ENCODE assay signal across 29 mouse cellular contexts in the genomic region with DNA sequence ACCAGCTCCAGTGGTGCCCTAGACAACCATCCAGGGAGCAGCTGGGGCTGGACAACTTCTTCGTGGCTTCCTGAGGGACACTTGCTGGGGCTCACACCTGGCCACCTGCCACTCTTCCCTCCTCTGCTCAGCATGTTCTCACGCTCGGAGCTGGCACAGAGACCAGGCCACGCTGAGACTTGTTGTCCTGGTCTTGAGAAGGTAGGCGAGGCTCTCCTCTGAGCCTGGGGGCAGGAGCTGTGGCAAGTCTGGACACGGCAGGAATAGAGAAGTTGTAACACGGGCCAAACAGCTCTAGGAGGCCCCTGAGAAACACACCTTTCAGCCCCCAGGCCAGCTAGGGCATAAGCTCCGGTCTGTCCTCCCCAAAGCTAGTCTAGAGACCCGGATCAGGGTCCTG. TPM values are rescaled to one million over a fixed set of nuclear protein-coding genes. Genes with fewer than 3 reads are reported as not detected.
DNase-seq lines count a peak whose midpoint lies in the region; ATAC-seq and TF ChIP-seq lines count a peak whose summit lies in the region.
"Had no signal": no experiment of that assay in that cellular context is flagged by ENCODE, and none has a peak within 500 bp of the region (broad histone marks: within the 10 kb centered on the region; RNA-seq: fewer than 3 reads in every experiment).

No protein-coding gene starts in this region.

- no peaks in the 10 kb centered on the region; the same call in 1 of the 2 replicates for H3K27me3 ChIP-seq in hindbrain, embryonic 10.5 days (ENCODE audit: insufficient read depth, poor library complexity, severe bottlenecking)
- no peaks in the 10 kb centered on the region for H3K27me3 ChIP-seq in hindbrain, embryonic 14.5 days (ENCODE audit: control insufficient read depth, insufficient read depth, low read length)
- H3K27me3 ChIP-seq in embryonic facial prominence, embryonic 14.5 days (replicated peaks; ENCODE audit: control insufficient read depth, insufficient read depth, low read length): no peaks in the 10 kb centered on the region
- H3K27me3 ChIP-seq in stomach, postnatal 0 days (ENCODE audit: control insufficient read depth, insufficient read depth, low read length): no peaks in the 10 kb centered on the region
- H3K27me3 ChIP-seq: CH12.LX; forebrain, embryonic 12.5 days; midbrain, embryonic 15.5 days; neural tube, embryonic 15.5 days had no signal

- H3K27ac ChIP-seq in hindbrain, embryonic 10.5 days: peak overlapping the region; percentile 23; the same call in 1 of the 2 replicates
- no peak overlapping the region for H3K27ac ChIP-seq in hindbrain, embryonic 14.5 days
- H3K27ac ChIP-seq in embryonic facial prominence, embryonic 14.5 days (replicated peaks; ENCODE audit: low read depth, low read length): no peak overlapping the region; the same call in 1 of the 2 replicates
- peak overlapping the region; percentile 56 for H3K27ac ChIP-seq in stomach, postnatal 0 days (replicated peaks)
- H3K27ac ChIP-seq: forebrain, embryonic 12.5 days; kidney, postnatal 0 days; midbrain, embryonic 15.5 days; neural tube, embryonic 15.5 days had no signal

- peak; percentile 76 for TF ChIP-seq EP300 in stomach, postnatal 0 days (optimal IDR thresholded peaks at IDR 0.05)

- H3K36me3 ChIP-seq in hindbrain, embryonic 10.5 days: no peaks in the 10 kb centered on the region
- no peaks in the 10 kb centered on the region for H3K36me3 ChIP-seq in hindbrain, embryonic 14.5 days (replicated peaks; ENCODE audit: control insufficient read depth, insufficient read depth)
- H3K36me3 ChIP-seq in embryonic facial prominence, embryonic 14.5 days (ENCODE audit: control insufficient read depth, insufficient read depth, low read length): no peaks in the 10 kb centered on the region
- no peaks in the 10 kb centered on the region for H3K36me3 ChIP-seq in stomach, postnatal 0 days (ENCODE audit: control insufficient read depth, insufficient read depth, low read length)
- H3K36me3 ChIP-seq: forebrain, embryonic 12.5 days; midbrain, embryonic 15.5 days; neural tube, embryonic 15.5 days had no signal

- ATAC-seq in hindbrain, embryonic 14.5 days (ENCODE audit: low FRiP score): no peak
- no peak for ATAC-seq in embryonic facial prominence, embryonic 14.5 days (ENCODE audit: low read depth)
- no peak; the same call in 1 of the 2 replicates for ATAC-seq in stomach, postnatal 0 days (ENCODE audit: low FRiP score, low TSS enrichment)
- ATAC-seq: liver, postnatal 0 days; midbrain, embryonic 15.5 days had no signal

- no peak overlapping the region for H3K9ac ChIP-seq in hindbrain, embryonic 14.5 days
- no peak overlapping the region for H3K9ac ChIP-seq in embryonic facial prominence, embryonic 14.5 days (ENCODE audit: low read depth, low read length)
- no peak overlapping the region for H3K9ac ChIP-seq in stomach, postnatal 0 days (ENCODE audit: low read length)
- H3K9ac ChIP-seq: forebrain, embryonic 12.5 days; liver, postnatal 0 days; midbrain, embryonic 15.5 days; neural tube, embryonic 15.5 days had no signal

- intact Hi-C loops in left cerebral cortex, postnatal 25 days (cut with DNase I): no loop called here

- DNase-seq in hindbrain, embryonic 10.5 days (ENCODE audit: low spot score): no peak
- DNase-seq in hindbrain, embryonic 14.5 days (ENCODE audit: low spot score): no peak
- peak; percentile 18 for DNase-seq in adipocyte (ENCODE audit: low spot score)
- DNase-seq in embryonic facial prominence, embryonic 14.5 days (ENCODE audit: low spot score): peak; percentile 75
- no peak for DNase-seq in stomach, postnatal 0 days (ENCODE audit: low spot score)
- DNase-seq in layer of hippocampus, adult 18-20 months (ENCODE audit: low spot score in 2 of 2): no peak
- no peak for DNase-seq in left cerebral cortex, postnatal 25 days (ENCODE audit: low spot score in 2 of 2)
- DNase-seq: cerebellum, adult 9-11 months; gastrocnemius, postnatal 14 days; heart, adult 2 months; kidney, adult 18-20 months; layer of hippocampus, postnatal 36 days; liver; liver, postnatal 0 days; right cerebral cortex, postnatal 25 days had no signal

- no peak overlapping the region for H3K4me2 ChIP-seq in hindbrain, embryonic 14.5 days (replicated peaks)
- H3K4me2 ChIP-seq in embryonic facial prominence, embryonic 14.5 days (ENCODE audit: low read depth, low read length): no peak overlapping the region
- no peak overlapping the region for H3K4me2 ChIP-seq in stomach, postnatal 0 days (replicated peaks; ENCODE audit: low read depth)
- H3K4me2 ChIP-seq: forebrain, embryonic 12.5 days; midbrain, embryonic 15.5 days; neural tube, embryonic 15.5 days had no signal

- H3K9me3 ChIP-seq in hindbrain, embryonic 10.5 days: no peaks in the 10 kb centered on the region
- no peaks in the 10 kb centered on the region for H3K9me3 ChIP-seq in hindbrain, embryonic 14.5 days (ENCODE audit: control insufficient read depth, low read length)
- no peaks in the 10 kb centered on the region for H3K9me3 ChIP-seq in embryonic facial prominence, embryonic 14.5 days (ENCODE audit: control insufficient read depth, low read length)
- H3K9me3 ChIP-seq in stomach, postnatal 0 days (ENCODE audit: control insufficient read depth, low read length): no peaks in the 10 kb centered on the region
- H3K9me3 ChIP-seq: forebrain, embryonic 12.5 days; midbrain, embryonic 15.5 days; neural tube, embryonic 15.5 days had no signal

- TF ChIP-seq CTCF in stomach, postnatal 0 days (IDR thresholded peaks at IDR 0.05; ENCODE audit: low read depth): no peak

- 84% methylated on average over 9 of the region's 9 CpGs for WGBS in hindbrain, embryonic 10.5 days
- WGBS in hindbrain, embryonic 14.5 days: 78% methylated on average over 9 of the region's 9 CpGs
- 66% methylated on average over 8 of the region's 9 CpGs for WGBS in embryonic facial prominence, embryonic 14.5 days
- 62% methylated on average over 9 of the region's 9 CpGs for WGBS in stomach, postnatal 0 days

- no peak overlapping the region for H3K4me3 ChIP-seq in hindbrain, embryonic 10.5 days
- no peak overlapping the region for H3K4me3 ChIP-seq in hindbrain, embryonic 14.5 days (replicated peaks; ENCODE audit: low read length)
- H3K4me3 ChIP-seq in embryonic facial prominence, embryonic 14.5 days (ENCODE audit: low read depth, low read length): no peak overlapping the region
- H3K4me3 ChIP-seq in stomach, postnatal 0 days (ENCODE audit: low read depth, low read length): no peak overlapping the region
- H3K4me3 ChIP-seq: forebrain, embryonic 12.5 days; heart, adult 2 months; layer of hippocampus, adult 2 months; midbrain, embryonic 15.5 days; neural tube, embryonic 15.5 days had no signal

- H3K4me1 ChIP-seq in hindbrain, embryonic 10.5 days (replicated peaks): peaks cover 36% of the 10 kb centered on the region
- H3K4me1 ChIP-seq in hindbrain, embryonic 14.5 days (replicated peaks; ENCODE audit: control insufficient read depth, insufficient read depth, low read length): peaks cover 9% of the 10 kb centered on the region; the same call in 1 of the 2 replicates
- H3K4me1 ChIP-seq in embryonic facial prominence, embryonic 14.5 days (ENCODE audit: control insufficient read depth, insufficient read depth, low read length): peaks cover 8% of the 10 kb centered on the region
- peaks cover 5% of the 10 kb centered on the region; the same call in 1 of the 2 replicates for H3K4me1 ChIP-seq in stomach, postnatal 0 days (replicated peaks; ENCODE audit: control insufficient read depth, insufficient read depth)
- H3K4me1 ChIP-seq: midbrain, embryonic 15.5 days had no signal

RNA-seq across cellular contexts. Expression of a gene that starts 25.9 kb away (rescaled TPM):
- polyA plus RNA-seq in hindbrain, embryonic 10.5 days (2016; fragmentation: Nextera tagmentation; extraction: Ambion mirVana): 78.3 and 101 TPM in 2 replicates
- polyA plus RNA-seq in hindbrain, embryonic 14.5 days (2014; fragmentation: Nextera tagmentation; extraction: Ambion mirVana): 62.2 and 69.2 TPM in 2 replicates
- polyA plus RNA-seq in embryonic facial prominence, embryonic 14.5 days (2014; fragmentation: Nextera tagmentation; extraction: Ambion mirVana): 110 and 119 TPM in 2 replicates
- 49.7 and 54.3 TPM in 2 replicates for polyA plus RNA-seq in stomach, postnatal 0 days (2015; fragmentation: Nextera tagmentation; extraction: Ambion mirVana)
- 10 to 100 TPM; 53.5 to 59.7 TPM for total RNA-seq in layer of hippocampus, adult 18-20 months (2021)
- total RNA-seq in left cerebral cortex, postnatal 25 days (2021): 10 to 100 TPM; 68.0 to 81.4 TPM

RNA-seq across cellular contexts. Expression of a gene that starts 32.5 kb away (rescaled TPM):
- polyA plus RNA-seq in hindbrain, embryonic 10.5 days (2016; fragmentation: Nextera tagmentation; extraction: Ambion mirVana): not detected in 2 replicates
- polyA plus RNA-seq in hindbrain, embryonic 14.5 days (2014; fragmentation: Nextera tagmentation; extraction: Ambion mirVana): not detected in 2 replicates
- polyA plus RNA-seq in embryonic facial prominence, embryonic 14.5 days (2014; fragmentation: Nextera tagmentation; extraction: Ambion mirVana): not detected in 2 replicates
- polyA plus RNA-seq in stomach, postnatal 0 days (2015; fragmentation: Nextera tagmentation; extraction: Ambion mirVana): 0.18 TPM in 1 of 2 replicates, not detected in the other
- total RNA-seq in layer of hippocampus, adult 18-20 months (2021): not detected
- not detected for total RNA-seq in left cerebral cortex, postnatal 25 days (2021)
- total RNA-seq: adrenal gland, adult 18-20 months; CH12.LX; gastrocnemius, postnatal 14 days; heart, adult 2 months; layer of hippocampus, adult 2 months; layer of hippocampus, postnatal 36 days; left cerebral cortex, postnatal 14 days; megakaryocyte-erythroid progenitor cell, adult 5-6 weeks had no signal
- polyA plus RNA-seq: forebrain, embryonic 12.5 days; frontal cortex, adult 2 months; heart, adult 2 months; heart, embryonic 14.5 days; hindbrain, embryonic 11.5 days; kidney, postnatal 0 days; liver, postnatal 0 days; midbrain, embryonic 15.5 days; neural tube, embryonic 15.5 days; spleen, adult 2 months had no signal

RNA-seq across cellular contexts. Expression of a gene that starts 37.4 kb away (rescaled TPM):
- 39.1 and 46.4 TPM in 2 replicates for polyA plus RNA-seq in hindbrain, embryonic 10.5 days (2016; fragmentation: Nextera tagmentation; extraction: Ambion mirVana)
- polyA plus RNA-seq in hindbrain, embryonic 14.5 days (2014; fragmentation: Nextera tagmentation; extraction: Ambion mirVana): 23.3 and 25.6 TPM in 2 replicates
- polyA plus RNA-seq in embryonic facial prominence, embryonic 14.5 days (2014; fragmentation: Nextera tagmentation; extraction: Ambion mirVana): 29.9 and 35.8 TPM in 2 replicates
- polyA plus RNA-seq in stomach, postnatal 0 days (2015; fragmentation: Nextera tagmentation; extraction: Ambion mirVana): 4.8 and 5.6 TPM in 2 replicates
- 10 to 100 TPM; 26.4 to 26.9 TPM for total RNA-seq in layer of hippocampus, adult 18-20 months (2021)
- total RNA-seq in left cerebral cortex, postnatal 25 days (2021): 10 to 100 TPM; 17.4 to 28.9 TPM
- total RNA-seq: MEL had no signal

RNA-seq across cellular contexts. Expression of a gene that starts 50.3 kb away (rescaled TPM):
- 12.3 and 13.5 TPM in 2 replicates for polyA plus RNA-seq in hindbrain, embryonic 10.5 days (2016; fragmentation: Nextera tagmentation; extraction: Ambion mirVana)
- 5.6 and 6.6 TPM in 2 replicates for polyA plus RNA-seq in hindbrain, embryonic 14.5 days (2014; fragmentation: Nextera tagmentation; extraction: Ambion mirVana)
- 25.1 and 26.7 TPM in 2 replicates for polyA plus RNA-seq in embryonic facial prominence, embryonic 14.5 days (2014; fragmentation: Nextera tagmentation; extraction: Ambion mirVana)
- polyA plus RNA-seq in stomach, postnatal 0 days (2015; fragmentation: Nextera tagmentation; extraction: Ambion mirVana): 109 and 120 TPM in 2 replicates
- total RNA-seq in layer of hippocampus, adult 18-20 months (2021): 1 to 10 TPM; 2.1 to 2.5 TPM
- 1 to 10 TPM in 1 of 2 experiments, under 1 TPM in 1; 0.85 to 1.2 TPM for total RNA-seq in left cerebral cortex, postnatal 25 days (2021)

Comparison
In these comparisons a context has a peak if more than half of its experiments do, and no peak if none do; other contexts are left out.
1. H3K27ac ChIP-seq: peak in hindbrain, embryonic 10.5 days (single experiment) and stomach, postnatal 0 days (single experiment); none in hindbrain, embryonic 14.5 days (single experiment) and embryonic facial prominence, embryonic 14.5 days (single experiment).
2. DNase-seq: peak in adipocyte (single experiment) and embryonic facial prominence, embryonic 14.5 days (single experiment); none in hindbrain, embryonic 10.5 days (single experiment), hindbrain, embryonic 14.5 days (single experiment), stomach, postnatal 0 days (single experiment), layer of hippocampus, adult 18-20 months (0 of 2) and left cerebral cortex, postnatal 25 days (0 of 2).